ENCODE assay signal across 8 mouse cellular contexts in genomic region chr11:50026521-50027090, GRCm38 (mm10). TPM values are rescaled to one million over a fixed set of nuclear protein-coding genes. Genes with fewer than 3 reads are reported as not detected.
DNase-seq lines count a peak whose midpoint lies in the region; ATAC-seq and TF ChIP-seq lines count a peak whose summit lies in the region.

No protein-coding gene starts in this region.

- no peak for TF ChIP-seq CTCF in MEL (IDR thresholded peaks at IDR 0.05 in 2 of 3, conservative IDR thresholded peaks at IDR 0.05 in 1 of 3; ENCODE audit: control insufficient read depth in 1 of 3, insufficient read depth in 1 of 3, low read depth in 2 of 3, low read length in 3 of 3, poor library complexity in 1 of 3, severe bottlenecking in 1 of 3)
- no peak for TF ChIP-seq CTCF in cortical plate, adult 2 months (IDR thresholded peaks at IDR 0.05; ENCODE audit: extremely low read depth, insufficient read depth, low read length)

- H3K4me3 ChIP-seq in MEL (ENCODE audit: control insufficient read depth in 1 of 2, insufficient read depth in 1 of 2, low read depth in 2 of 2, low read length in 2 of 2) = peak overlapping the region; percentile 87 to 99
- peak overlapping the region; percentile 73 for H3K4me3 ChIP-seq in cortical plate, adult 2 months (ENCODE audit: insufficient read depth, low read length)
- peak overlapping the region; percentile 68 for H3K4me3 ChIP-seq in hindbrain, embryonic 14.5 days (replicated peaks; ENCODE audit: low read length)

- no peaks in the 10 kb centered on the region for H3K27me3 ChIP-seq in MEL (ENCODE audit: control insufficient read depth in 1 of 2, insufficient read depth in 2 of 2, low read length in 2 of 2)
- H3K27me3 ChIP-seq in hindbrain, embryonic 14.5 days (ENCODE audit: control insufficient read depth, insufficient read depth, low read length) = no peaks in the 10 kb centered on the region

- ATAC-seq in hindbrain, embryonic 14.5 days (ENCODE audit: low FRiP score) = no peak
- peak; percentile 83 for ATAC-seq in megakaryocyte, adult 5-6 weeks (ENCODE audit: poor library complexity, severe bottlenecking)

- H3K4me2 ChIP-seq in hindbrain, embryonic 14.5 days (replicated peaks) = peak overlapping the region; percentile 76

- H3K27ac ChIP-seq in MEL (ENCODE audit: control insufficient read depth, low read depth, low read length) = no peak overlapping the region
- H3K27ac ChIP-seq in cortical plate, adult 2 months (ENCODE audit: insufficient read depth, low read length) = 0 out of 2 replicates have a peak overlapping the region, but pooled peaks have one; percentile 66
- peak overlapping the region; percentile 98; the same call in 1 of the 2 replicates for H3K27ac ChIP-seq in hindbrain, embryonic 14.5 days

- peak; percentile 62 for DNase-seq in MEL (ENCODE audit: low read depth, low spot score)
- DNase-seq in hindbrain, embryonic 14.5 days (ENCODE audit: low spot score) = peak; percentile 33
- no peak for DNase-seq in frontal cortex, postnatal 25 days (ENCODE audit: low spot score in 2 of 2)
- DNase-seq in gastrocnemius, postnatal 36 days = no peak
- no peak for DNase-seq in adrenal gland, postnatal 36 days
- DNase-seq in right cerebral cortex, postnatal 14 days = no peak

- H3K36me3 ChIP-seq in MEL (ENCODE audit: control insufficient read depth in 1 of 2, insufficient read depth in 2 of 2, low read length in 2 of 2) = peaks cover 0 to 48% of the 10 kb centered on the region in 2 experiments; a peak in 3 of 4 replicates
- H3K36me3 ChIP-seq in hindbrain, embryonic 14.5 days (replicated peaks; ENCODE audit: control insufficient read depth, insufficient read depth) = no peaks in the 10 kb centered on the region

- H3K9ac ChIP-seq in MEL (ENCODE audit: control insufficient read depth, low read depth, low read length, poor library complexity, severe bottlenecking) = peak overlapping the region; percentile 94
- H3K9ac ChIP-seq in hindbrain, embryonic 14.5 days = peak overlapping the region; percentile 96

- intact Hi-C loops in gastrocnemius, postnatal 36 days (cut with DNase I) = loop anchor here (5.0 kb wide), 1 partner anchor 106 kb away; the partner anchor contains the start of gene Tbc1d9b

- TF ChIP-seq POLR2A in MEL (IDR thresholded peaks at IDR 0.05; ENCODE audit: control insufficient read depth in 1 of 2, insufficient read depth in 1 of 2, low read depth in 1 of 2, low read length in 2 of 2, poor library complexity in 1 of 2) = no peak
- no peak for TF ChIP-seq POLR2A in cortical plate, adult 2 months (IDR thresholded peaks at IDR 0.05; ENCODE audit: extremely low read depth, insufficient read depth, low read length)

- TF ChIP-seq EP300 in MEL (IDR thresholded peaks at IDR 0.05; ENCODE audit: low read depth in 1 of 2, low read length in 2 of 2) = peak in 1 of 2 experiments; percentile 28; a peak in 1 of 4 replicates

- H3K4me1 ChIP-seq in MEL (ENCODE audit: control insufficient read depth in 1 of 2, insufficient read depth in 2 of 2, low read length in 2 of 2) = peaks cover 22 to 23% of the 10 kb centered on the region in 2 experiments
- H3K4me1 ChIP-seq in cortical plate, adult 2 months (ENCODE audit: control insufficient read depth, insufficient read depth, low read length) = peaks cover 10% of the 10 kb centered on the region
- H3K4me1 ChIP-seq in hindbrain, embryonic 14.5 days (replicated peaks; ENCODE audit: control insufficient read depth, insufficient read depth, low read length) = peaks cover 39% of the 10 kb centered on the region

- peaks cover 39% of the 10 kb centered on the region for H3K79me2 ChIP-seq in MEL (ENCODE audit: control insufficient read depth, insufficient read depth, low read length, poor library complexity)

- no peak for TF ChIP-seq RAD21 in MEL (IDR thresholded peaks at IDR 0.05; ENCODE audit: low read depth, low read length)

- WGBS in hindbrain, embryonic 14.5 days = 23% methylated on average over 3 of the region's 3 CpGs

- H3K9me3 ChIP-seq in MEL (replicated peaks; ENCODE audit: insufficient read depth, low read length) = no peaks in the 10 kb centered on the region
- no peaks in the 10 kb centered on the region for H3K9me3 ChIP-seq in hindbrain, embryonic 14.5 days (ENCODE audit: control insufficient read depth, low read length)

TF ChIP-seq in MEL, 35 proteins besides CTCF, POLR2A, EP300 and RAD21:
- TF ChIP-seq MAX (IDR thresholded peaks at IDR 0.05; ENCODE audit: low read length) (no peak), UBTF (IDR thresholded peaks at IDR 0.05; ENCODE audit: borderline replicate concordance, insufficient read depth, low read depth, low read length) (no peak), USF2 (IDR thresholded peaks at IDR 0.05; ENCODE audit: borderline replicate concordance in 1 of 2, insufficient read depth in 1 of 2, low read depth in 1 of 2, low read length in 2 of 2) (no peak), CHD2 (IDR thresholded peaks at IDR 0.05; ENCODE audit: low read length) (no peak), CHD1 (IDR thresholded peaks at IDR 0.05; ENCODE audit: low read depth, low read length) (peak; percentile 93), MAFK (IDR thresholded peaks at IDR 0.05; ENCODE audit: borderline replicate concordance, low read depth, low read length) (no peak), ZMIZ1 (IDR thresholded peaks at IDR 0.05; ENCODE audit: low read depth, low read length) (no peak), USF1 (IDR thresholded peaks at IDR 0.05; ENCODE audit: low read depth, low read length) (no peak), MXI1 (IDR thresholded peaks at IDR 0.05; ENCODE audit: low read depth, low read length) (peak; percentile 17; the same call in 1 of the 2 replicates), MEF2A (IDR thresholded peaks at IDR 0.05; ENCODE audit: extremely low read depth, insufficient replicate concordance, low read depth, low read length, poor library complexity, severe bottlenecking) (no peak), ZKSCAN1 (IDR thresholded peaks at IDR 0.05; ENCODE audit: low read depth, low read length) (no peak), KAT2A (conservative IDR thresholded peaks at IDR 0.05; ENCODE audit: low read depth, low read length) (no peak), GATA1 (IDR thresholded peaks at IDR 0.05; ENCODE audit: low read depth, low read length) (no peak), POLR2AphosphoS5 (IDR thresholded peaks at IDR 0.05; ENCODE audit: borderline replicate concordance, low read depth, low read length) (no peak), POLR2AphosphoS2 (IDR thresholded peaks at IDR 0.05; ENCODE audit: low read length) (no peak), ELF1 (IDR thresholded peaks at IDR 0.05; ENCODE audit: low read depth, low read length) (no peak), SIN3A (IDR thresholded peaks at IDR 0.05; ENCODE audit: low read length) (peak; percentile 41), ETS1 (IDR thresholded peaks at IDR 0.05; ENCODE audit: low read depth, low read length) (no peak), ZC3H11A (IDR thresholded peaks at IDR 0.05; ENCODE audit: low read depth, low read length) (no peak), MAZ (IDR thresholded peaks at IDR 0.05; ENCODE audit: low read depth, low read length) (no peak), MYB (IDR thresholded peaks at IDR 0.05; ENCODE audit: low read depth, low read length) (no peak), GABPA (IDR thresholded peaks at IDR 0.05; ENCODE audit: low read depth, low read length) (no peak), TCF12 (IDR thresholded peaks at IDR 0.05; ENCODE audit: low read depth, low read length) (no peak), TBP (IDR thresholded peaks at IDR 0.05; ENCODE audit: low read depth, low read length) (0 out of 2 replicates have a peak, but pooled peaks have one; percentile 29), JUND (IDR thresholded peaks at IDR 0.05; ENCODE audit: low read depth, low read length) (no peak), SMC3 (IDR thresholded peaks at IDR 0.05; ENCODE audit: low read depth, low read length) (no peak), NELFE (IDR thresholded peaks at IDR 0.05; ENCODE audit: low read depth, low read length) (no peak), E2F4 (IDR thresholded peaks at IDR 0.05; ENCODE audit: borderline replicate concordance, low read depth, low read length) (no peak), MYC (IDR thresholded peaks at IDR 0.05; ENCODE audit: low read depth, low read length) (no peak), RCOR1 (IDR thresholded peaks at IDR 0.05; ENCODE audit: low read depth, low read length) (0 out of 2 replicates have a peak, but pooled peaks have one; percentile 23), BHLHE40 (IDR thresholded peaks at IDR 0.05; ENCODE audit: borderline replicate concordance, low read depth, low read length) (no peak), HCFC1 (IDR thresholded peaks at IDR 0.05; ENCODE audit: low read depth, low read length) (no peak), ZNF384 (IDR thresholded peaks at IDR 0.05; ENCODE audit: low read depth, low read length) (0 out of 2 replicates have a peak, but pooled peaks have one; percentile 23), TAL1 (IDR thresholded peaks at IDR 0.05; ENCODE audit: low read length) (no peak), NRF1 (IDR thresholded peaks at IDR 0.05; ENCODE audit: insufficient read depth, low read depth, low read length, poor library complexity, severe bottlenecking) (no peak)
TF ChIP-seq in MEL: peak in this region for 6.

RNA-seq across cellular contexts. Expression of gene Rnf130, which starts 1.5 kb away (rescaled TPM):
- 78.2 and 81.1 TPM in 2 replicates for total RNA-seq in MEL (2012; rRNA removed)
- 100 to 1,000 TPM in 1 of 2 experiments, 10 to 100 TPM in 1; 59.5 to 507 TPM for polyA plus RNA-seq in MEL (2012; ENCODE audit: insufficient read depth in 1 of 2, insufficient read length in 2 of 2, low read depth in 1 of 2, low replicate concordance in 2 of 2, missing spikeins in 1 of 2)
- polyA plus RNA-seq in cortical plate, adult 2 months (2012; rRNA removed) = 50.5 and 58.1 TPM in 2 replicates
- polyA plus RNA-seq in hindbrain, embryonic 14.5 days (2014; fragmentation: Nextera tagmentation; extraction: Ambion mirVana) = 72.0 and 78.1 TPM in 2 replicates
- 424 and 462 TPM in 2 replicates for total RNA-seq in megakaryocyte, adult 5-6 weeks (2015)
- 408 and 436 TPM in 2 replicates for total RNA-seq in megakaryocyte, adult 5-6 weeks (2017)
- total RNA-seq in gastrocnemius, postnatal 36 days (2021) = 10 to 100 TPM; 37.5 to 44.1 TPM
- 10 to 100 TPM; 90.3 to 98.0 TPM for total RNA-seq in adrenal gland, postnatal 36 days (2021)

Comparison
In these comparisons a context has a peak if more than half of its experiments do, and no peak if none do; other contexts are left out.
1. DNase-seq: peak in MEL (single experiment) and hindbrain, embryonic 14.5 days (single experiment); none in frontal cortex, postnatal 25 days (0 of 2), gastrocnemius, postnatal 36 days (0 of 2), adrenal gland, postnatal 36 days (0 of 2) and right cerebral cortex, postnatal 14 days (single experiment).
2. Peak in every context shown above with its lines, with median percentiles within 50 percentile points of each other: H3K4me3 ChIP-seq.